Mouse (Mus musculus) testis, postnatal 14 days (tissue): Measurements from ENCODE around the gene Il5.

ENCODE experiments used
- DNase-seq: peaks from one replicate; pipeline ENCODE4 v3.0.0; 2021; ENCODE audit warnings: low spot score

The Il5 gene

DNA sequence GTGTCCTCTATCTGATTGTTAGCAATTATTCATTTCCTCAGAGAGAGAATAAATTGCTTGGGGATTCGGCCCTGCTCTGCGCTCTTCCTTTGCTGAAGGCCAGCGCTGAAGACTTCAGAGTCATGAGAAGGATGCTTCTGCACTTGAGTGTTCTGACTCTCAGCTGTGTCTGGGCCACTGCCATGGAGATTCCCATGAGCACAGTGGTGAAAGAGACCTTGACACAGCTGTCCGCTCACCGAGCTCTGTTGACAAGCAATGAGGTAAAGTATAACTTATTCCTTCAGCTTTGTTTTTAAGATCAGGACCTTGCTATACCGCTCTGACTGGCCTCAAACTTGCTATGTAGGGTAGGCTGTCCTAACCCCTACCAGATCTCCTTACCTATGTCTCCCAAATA is at the start of gene Il5:
Gene Il5, plus strand, starts transcription at position 80 of the 400 bp plus-strand sequence.
- DNase-seq: no peak

DNA sequence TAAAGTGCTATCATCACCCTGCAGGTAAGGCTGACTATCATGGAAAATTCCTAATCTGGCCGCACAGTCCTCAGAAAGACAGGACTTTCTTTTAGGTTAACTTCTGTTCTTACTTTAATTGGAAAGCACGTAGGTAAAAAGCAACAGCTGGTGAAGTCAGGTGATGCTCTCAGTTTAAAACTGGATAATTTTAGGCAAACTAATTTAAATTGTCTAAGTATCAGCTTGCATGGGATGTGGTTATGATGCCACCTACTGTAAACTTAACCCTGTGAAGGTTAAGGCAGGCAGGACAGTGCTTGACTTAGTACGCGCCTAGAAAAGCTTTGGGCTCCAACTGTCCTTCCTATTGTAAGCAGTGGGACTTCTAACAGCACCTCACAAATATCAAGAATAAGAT is 49.2 kb upstream of the Il5 start:
- DNase-seq: no peak

DNA sequence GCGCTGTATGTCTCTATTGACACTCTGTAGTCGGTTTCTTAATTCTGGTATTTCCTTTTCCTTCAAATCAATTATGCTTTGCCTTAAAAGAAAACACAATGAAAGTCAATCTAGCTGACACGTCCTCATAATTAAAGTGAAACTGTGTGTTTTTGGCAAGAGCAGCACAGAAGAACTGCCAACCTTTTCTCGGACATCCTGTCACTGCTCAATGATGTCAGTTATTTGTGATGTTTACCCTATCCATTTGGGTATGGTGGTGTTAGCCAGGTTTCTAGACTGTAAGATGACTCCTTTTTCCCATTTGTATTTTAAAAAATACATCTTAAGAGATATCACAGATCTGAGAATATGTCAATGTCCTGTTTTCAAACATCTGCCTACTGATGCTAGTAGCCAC is 40.5 kb upstream of the Il5 start:
- no peak for DNase-seq

DNA sequence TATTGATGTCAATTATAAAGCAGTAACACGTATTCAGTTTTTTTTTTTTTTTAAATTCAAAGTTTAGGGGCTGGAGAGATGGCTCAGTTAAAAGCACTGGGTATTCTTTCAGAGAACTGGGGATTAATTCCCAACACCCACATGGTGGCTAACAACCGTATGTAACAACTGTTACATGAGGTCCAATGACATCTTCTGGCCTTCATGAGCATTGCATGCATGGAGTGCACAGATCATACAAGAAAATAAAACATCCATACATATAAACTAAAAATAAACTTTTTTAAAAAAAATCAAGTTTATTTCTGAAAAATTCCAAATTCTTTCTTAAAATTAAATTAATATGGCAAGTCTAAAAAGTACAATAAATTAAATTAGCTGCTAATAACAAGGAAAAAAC is 38.9 kb upstream of the Il5 start:
- no peak for DNase-seq

DNA sequence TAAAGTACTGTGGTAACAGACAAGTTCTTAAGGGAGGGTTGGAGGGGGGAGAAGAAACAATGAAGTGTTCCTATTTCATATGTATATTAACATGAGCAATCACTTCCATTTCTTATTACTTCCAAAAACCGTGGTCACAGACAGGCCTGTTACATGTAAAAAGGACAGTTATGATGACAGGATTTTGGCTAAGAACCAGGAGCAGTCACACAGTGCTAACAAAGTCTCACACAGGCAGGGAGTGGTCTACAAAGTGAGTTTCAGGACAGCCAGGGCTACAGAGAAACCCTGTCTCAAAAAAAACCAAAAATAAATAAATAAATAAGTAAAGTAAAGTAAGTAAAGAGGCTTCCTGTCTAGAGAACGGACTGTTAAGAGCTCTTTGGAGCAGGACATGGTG is 38.4 kb upstream of the Il5 start:
- DNase-seq: no peak

DNA sequence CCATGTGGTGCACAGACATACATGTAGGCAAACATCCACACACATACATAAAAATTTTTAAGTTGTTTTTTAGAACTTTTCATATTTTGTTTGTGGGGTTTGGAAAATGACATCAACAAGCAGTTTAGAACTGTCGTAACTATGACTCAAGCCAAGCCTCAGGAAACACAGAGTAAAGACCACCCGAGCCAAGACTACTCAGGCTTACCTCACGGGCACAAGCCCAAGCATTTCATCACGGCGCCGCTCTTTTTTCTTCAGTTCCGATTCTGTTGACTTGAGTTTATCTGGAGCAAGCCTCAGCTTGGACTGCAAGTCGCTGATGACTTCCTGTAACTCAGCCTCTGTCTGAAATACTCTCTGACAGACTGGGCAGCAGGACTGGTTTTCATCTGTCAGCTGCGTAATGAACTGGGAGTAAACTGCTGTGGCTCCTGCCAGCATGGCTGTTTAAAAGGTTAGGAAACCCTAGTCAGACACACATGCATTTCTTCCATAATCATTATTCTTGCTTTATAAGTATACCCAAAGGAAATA is 37.5 kb upstream of the Il5 start:
- DNase-seq: no peak

DNA sequence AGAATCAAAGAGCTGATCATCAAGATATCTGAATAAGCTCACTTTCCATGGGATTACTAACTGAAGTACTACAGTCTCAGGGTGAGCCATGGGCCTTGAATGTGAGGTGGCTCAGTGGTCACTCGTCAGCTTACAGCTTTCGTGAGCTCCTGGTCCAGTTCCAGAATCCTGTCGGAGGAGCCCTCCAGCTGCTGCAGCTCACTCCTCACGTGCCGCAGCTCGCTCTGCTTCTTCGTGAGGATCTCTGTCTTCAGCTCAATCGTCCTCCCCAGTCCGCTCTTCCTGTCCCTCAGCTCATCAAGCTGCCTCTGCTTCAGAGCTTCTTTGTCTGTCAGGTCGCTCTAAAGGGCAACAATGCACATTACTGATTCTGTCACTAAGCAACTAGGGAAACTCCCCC is 28.6 kb upstream of the Il5 start:
- no peak for DNase-seq

DNA sequence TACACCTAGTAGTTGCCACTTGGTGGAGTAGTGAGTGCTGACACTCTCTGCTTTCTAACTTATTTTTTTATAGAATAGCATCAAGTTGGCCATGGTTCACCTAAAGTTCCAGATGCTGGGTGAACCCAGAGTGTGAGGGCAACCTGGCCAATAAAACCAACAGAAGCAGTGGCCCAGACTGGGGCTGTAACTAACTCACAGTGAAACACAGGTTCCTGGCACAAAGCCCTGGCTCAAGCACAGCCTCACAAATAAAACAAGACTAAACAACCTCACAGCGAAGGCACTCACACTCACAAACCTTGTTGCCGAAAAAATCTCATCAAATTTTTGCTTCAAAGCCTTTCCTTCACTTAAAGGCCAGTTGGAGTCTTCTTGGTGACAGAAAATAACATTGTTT is 22.1 kb upstream of the Il5 start:
- no peak for DNase-seq

DNA sequence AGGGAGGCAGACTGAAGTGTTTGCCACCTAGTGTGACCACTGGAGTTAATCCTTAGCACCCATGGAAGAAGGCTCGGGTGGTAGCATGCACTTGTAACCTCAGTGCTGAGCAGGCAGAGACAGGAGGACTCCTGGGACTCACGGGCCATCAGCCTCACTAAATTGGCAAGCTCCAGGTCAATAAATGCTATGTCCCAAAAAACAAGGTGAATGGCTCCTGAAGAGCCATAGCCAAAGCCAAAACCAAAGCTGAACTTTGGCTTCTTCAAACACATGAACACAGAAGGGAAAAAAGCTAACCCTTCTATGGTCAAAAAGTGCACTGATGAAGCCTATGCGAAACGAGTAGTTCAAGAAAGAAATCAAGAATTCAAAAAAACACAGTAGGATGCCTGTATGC is 21.2 kb upstream of the Il5 start:
- DNase-seq: peak; percentile 33

DNA sequence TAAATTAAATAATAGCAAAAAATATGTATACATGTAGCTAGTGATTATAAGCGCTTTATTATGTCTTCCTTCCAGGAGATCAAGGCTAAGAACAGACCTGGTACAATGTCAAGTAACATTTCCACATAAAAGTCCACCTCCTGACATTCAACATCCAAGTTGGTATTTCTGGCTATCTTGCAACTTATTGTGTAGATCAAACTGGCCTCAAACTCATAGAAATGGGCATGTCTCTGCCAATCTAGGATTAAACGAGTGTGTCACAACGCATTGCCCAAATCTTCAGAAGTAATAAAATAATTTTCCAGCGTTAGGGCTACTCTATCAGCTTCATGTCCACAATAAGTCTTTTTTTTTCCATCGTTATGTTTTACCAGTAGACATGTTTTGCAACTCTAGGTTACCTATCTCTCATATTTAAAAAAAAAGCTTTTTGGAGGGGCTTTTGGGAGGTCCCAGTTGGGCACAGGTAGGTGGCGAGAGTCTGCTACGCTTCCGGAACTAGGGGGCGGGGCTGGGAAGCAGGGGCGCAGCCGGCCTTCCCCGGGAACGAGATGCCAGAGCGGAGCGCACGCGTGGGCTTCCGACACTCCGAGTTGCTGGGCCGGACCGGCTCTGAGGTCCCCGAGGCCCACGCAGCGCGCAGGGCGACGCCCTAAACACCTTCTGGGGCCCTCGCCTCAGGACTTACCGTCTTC is 14.2 kb upstream of the Il5 start:
- DNase-seq: peak; percentile 73

DNA sequence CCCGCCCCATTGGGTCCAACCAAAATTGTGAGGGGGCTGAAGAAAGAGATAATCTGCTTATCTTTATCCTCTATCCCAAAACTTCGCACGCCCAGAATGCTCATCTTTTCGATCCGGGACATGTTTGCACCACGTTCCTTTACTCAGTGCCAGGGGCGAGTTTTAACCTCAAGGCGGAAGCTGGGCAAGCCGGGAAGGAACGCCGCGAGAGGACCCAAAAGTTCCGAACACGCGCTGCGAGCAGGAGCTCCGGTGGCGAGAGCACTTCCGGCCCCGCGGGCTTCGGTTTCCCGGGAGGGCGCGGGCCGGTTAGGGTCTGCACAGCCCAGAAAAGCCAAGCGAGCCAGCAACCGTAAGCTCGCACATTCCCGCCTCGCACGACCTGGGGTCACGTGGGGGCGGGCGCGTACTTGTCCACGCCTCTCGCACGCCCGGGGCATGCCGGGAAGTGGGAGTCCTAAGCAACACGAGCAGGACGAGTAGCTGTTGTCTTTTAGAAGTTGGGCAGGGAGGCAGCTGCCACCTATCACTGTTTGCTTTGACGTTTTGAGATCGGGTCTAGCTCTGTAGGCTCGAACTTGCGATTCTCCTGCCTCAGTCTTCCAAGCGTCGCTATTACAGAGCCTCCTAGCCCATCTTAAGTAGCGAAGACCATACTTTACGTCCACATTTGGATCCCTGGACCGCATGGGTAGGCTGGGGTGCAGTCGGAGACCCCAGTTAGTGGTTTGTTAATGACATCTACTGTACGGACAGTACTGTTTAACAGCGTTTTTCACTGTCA is 13.5 kb upstream of the Il5 start, which contains the start of gene Rad50:
Gene Rad50, minus strand, starts transcription at position 386 of the 784 bp plus-strand sequence.
- peak; percentile 95 for DNase-seq

DNA sequence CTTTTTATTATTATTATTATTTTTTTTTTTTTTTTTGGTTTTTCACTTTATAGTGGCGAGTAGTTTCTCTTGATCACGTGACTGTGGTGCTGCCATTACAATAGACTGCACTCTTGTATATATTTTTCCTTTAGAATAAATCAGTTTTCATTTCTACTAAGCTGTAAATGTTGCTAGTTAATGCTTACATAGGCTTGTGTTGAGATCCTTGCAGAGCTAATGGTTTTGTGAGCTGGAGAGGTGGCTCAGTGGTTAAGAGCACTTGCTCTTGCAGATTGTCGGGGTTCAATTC is 12.9 kb upstream of the Il5 start:
- no peak for DNase-seq

DNA sequence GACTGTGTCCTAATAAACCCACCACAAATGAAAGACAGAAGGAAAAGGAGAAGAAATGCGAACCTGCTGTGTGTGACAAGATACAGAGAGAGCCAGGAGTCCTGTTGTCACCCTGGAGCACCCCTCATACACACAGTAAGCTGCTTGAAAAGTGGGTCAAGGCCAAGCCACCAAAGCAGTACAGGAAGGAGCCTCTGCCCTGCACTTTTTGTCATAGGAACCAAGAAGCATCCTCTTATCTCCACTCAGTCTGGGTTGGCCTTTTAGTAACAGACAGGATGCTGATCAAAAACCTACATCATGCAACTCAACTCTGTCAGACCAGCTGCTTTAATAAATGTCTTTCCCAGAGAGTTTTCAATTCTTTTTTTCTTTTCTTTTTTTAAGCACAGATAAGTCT is 893 bp upstream of the Il5 start:
- no peak for DNase-seq

DNA sequence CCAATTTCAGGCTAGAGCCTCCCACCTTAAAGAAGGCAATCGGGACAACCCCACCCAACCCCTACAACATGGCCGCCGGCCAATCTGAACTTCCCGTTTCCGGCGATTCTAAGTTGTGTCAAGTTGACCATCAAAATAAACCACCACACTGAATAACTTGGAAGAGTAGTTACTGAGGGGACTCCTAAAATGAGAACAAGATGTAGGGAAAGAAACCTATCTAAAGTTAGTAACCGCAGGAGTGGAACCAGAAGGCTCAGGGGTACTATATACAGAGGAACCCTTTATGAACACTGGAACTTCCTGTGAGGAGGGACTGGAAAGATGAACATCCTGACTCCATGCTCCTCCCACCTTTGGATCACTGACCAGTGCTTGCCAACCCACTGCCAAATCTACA is 10.9 kb downstream of the Il5 start:
- DNase-seq: no peak

DNA sequence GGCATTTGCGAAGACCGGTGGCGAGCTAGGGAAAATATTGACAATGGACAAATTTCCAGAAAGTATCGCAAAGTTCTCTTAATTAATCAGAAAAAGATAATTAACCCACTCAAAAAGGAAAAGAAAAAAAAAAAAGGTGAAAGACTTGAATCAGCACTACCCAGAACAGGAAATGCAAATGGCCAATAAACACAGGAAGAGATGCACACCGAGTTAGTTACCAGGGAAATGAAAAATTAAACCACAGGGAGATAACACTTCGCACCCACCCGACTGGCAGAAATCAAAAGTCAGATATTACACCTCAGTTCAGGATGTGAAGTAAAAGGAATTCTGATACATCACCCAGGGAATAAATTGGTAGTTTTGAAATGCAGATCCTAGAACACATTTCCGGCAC is 11.7 kb downstream of the Il5 start:
- no peak for DNase-seq

DNA sequence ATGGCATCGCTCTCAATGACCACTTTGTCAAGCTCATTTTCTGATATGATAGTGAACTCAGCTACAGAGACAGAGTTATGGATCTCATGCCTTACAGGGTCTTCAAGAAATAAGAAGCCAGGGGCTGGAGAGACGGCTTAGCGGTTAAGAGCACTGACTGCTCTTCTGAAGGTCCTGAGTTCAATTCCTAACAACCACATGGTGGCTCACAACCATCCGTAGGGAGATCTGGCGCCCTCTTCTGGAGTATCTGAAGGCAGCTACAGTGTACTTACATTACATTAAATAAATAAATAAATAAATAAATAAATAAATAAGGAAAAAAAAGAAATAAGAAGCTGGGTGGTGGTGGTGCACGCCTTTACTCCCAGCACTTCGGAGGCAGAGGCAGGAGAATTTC is 13.2 kb downstream of the Il5 start:
- no peak for DNase-seq

DNA sequence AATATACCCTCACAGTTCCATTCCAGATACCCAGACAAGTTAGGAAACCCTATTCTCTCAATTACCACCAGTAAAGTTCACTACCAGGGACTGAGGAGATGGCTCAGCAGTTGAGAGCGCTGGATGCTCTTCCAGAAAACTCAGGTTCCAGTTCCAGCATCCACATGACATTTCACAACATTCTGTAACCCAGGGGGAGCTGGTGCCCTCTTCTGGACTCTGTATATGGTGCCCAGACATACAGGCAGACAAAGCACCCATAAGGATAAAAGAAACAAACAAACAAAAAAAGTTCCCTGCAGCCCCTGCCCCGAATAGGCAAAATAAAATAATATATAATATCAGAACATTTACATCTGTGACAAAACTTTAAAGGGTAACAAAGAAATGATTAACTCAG is 13.8 kb downstream of the Il5 start:
- DNase-seq: no peak

DNA sequence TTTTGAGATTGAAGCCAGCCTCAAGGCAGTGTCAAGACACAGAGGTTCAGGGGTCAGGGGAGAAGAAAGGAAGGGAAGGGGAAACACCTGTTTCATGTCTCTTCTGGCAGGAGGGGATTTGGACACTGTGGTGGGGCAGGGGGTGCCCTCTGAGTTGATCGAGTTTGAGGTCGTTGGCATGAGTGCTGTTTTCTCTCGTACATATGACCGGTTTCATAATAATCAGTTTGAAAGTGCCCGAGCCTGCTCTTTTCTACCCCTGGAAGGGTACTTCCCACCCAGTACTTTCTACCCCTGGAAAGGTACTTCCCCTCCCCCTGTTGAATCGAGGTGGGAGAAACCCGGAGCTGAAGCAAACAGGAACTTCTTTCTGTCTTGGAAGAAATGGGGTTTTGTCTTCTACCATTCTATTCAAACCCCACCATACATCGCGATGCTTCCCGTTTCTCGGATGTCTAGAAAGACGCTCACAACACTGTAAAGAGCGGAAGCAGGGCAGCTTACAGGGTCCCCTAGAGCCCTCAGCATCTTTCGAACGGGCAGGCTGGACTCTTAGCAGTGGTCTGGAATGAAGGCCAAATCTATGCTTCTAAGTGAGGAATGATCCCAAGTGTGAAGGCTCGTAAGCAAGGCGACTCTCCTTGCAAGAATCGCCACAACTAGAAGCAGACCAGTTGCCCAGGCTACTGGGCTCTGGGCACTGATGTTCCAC is 14.5 kb downstream of the Il5 start:
- DNase-seq: no peak

DNA sequence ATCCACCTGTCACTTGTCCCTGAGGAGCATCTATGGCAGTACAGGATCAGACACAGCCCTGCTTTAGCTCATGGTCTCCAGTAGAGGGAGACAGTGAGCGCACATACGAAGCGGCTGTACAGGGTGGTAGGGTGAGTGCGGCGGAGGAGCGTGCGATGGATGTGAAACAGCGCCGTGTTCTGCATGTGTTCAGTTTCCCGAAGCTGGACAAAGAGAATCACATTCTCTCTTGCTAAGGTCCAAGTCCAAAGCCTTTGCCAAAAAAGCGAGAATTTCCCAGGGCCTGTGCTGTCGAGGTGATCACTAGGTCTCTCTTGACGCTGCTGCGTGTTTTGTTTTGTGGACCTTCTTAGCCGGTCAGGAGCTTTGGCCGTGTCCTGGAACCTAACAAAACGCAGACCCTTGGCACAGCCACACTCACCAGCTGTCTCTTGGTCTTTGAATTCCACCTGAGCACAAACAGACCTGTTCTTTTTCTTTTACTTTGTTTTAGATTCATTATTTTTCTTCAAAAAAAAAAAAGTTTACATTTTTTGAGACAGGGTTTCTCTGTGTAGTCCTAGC is 15.2 kb downstream of the Il5 start:
- peak; percentile 77 for DNase-seq

DNA sequence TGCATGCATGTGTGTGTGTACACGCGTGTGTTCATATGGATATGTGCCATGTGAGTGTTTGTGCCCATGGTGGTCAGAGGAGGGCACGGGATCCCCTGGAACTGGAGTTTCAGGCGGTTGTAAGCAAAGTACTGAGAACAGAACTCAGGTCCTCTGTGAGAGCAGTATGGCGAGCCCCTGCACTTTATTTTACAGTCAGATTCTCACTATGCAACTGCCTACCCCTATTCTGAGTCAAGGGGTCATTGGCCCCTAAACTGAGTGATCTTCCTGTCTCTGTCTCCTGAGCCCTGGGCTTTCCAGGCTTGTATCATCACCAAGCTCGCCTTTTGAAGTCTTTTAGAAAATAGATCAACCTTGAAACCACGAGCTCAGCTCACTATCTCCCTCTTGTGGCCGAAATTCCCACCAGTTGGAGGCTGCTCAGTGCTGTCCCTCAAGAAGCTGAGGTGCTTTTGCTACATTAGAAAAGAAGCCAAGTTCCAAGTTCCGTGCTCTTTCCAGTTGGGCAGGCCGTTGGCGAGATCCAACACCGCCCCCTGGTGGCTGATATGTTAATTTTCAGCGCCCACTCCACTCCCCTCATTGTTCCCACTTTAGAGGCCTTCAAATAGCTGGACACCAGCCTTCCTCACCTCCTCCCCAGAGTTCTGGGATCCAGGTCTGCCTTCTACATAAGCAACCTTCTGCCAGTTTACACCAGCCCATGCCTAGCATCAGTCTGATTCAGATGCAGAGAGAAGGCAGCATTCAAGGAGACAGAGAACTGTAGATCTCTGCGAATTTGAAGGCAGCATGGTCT is 16.4 kb downstream of the Il5 start:
- peak; percentile 80 for DNase-seq

DNA sequence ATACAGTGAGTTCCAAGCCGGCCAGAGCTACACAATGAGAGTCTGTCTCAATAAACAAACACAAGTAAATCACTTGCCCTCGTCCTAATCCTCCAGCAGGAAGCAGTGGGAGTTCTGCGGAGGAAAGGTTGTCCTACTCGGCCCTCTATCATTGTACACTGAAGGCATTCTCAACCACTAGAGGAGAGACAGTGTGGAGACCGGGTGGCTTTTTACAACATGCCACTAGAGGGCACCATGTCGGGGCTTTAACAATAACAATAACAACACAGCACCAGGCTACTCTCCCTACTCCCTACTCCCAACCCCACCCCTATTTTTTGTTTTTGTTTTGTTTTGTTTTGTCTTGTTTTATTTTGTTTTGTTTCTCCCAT is 17.0 kb downstream of the Il5 start:
- peak; percentile 61 for DNase-seq

DNA sequence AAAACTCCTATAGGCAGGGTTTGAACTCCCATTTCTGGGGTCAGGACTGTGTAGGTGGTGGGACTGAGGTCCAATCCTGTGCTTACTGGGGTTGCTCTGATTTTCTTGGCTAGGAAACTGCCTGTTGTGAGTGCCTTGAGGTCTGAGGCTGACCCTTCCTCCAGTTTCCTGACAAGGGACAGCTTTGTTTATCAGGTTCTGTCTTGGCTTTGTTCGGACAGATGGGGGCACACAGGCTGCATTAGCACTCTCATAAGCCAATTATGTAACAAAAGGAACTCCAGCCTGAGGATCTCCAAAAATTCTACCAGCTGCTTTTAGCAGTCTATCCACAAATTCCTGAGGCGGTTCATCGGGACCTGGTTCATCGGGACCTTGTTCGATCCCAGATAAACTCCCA is 21.8 kb downstream of the Il5 start:
- DNase-seq: no peak
